Mouse (Mus musculus) kidney, adult 9 months (tissue): ENCODE results near the gene Nmi.

Experiments used
- DNase-seq: peaks from one replicate; pipeline ENCODE4 v3.0.0; 2022

Gene Nmi

GRCm38 (mm10) chr2:51938750-51939149 is 34.5 kb downstream of the Nmi start:
- no peak for DNase-seq

DNA sequence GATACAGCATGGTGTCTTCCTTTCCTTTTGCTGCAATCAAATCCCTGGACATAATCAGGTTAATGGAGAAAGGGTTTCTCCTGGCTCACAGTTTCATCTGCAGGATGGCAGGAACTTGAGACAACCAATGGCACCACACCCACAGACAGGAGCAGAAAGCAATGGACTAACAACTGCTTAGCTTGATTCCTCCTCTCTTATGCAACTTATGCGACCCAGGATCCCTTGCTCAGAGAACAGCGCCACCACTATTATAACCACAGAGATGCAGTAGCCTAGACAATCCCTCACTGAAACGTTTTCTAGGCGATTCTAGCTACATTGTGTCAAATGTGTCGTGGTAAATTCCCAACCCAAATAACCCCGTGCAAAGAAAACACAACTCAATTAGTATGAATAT is 36.3 kb downstream of the Nmi start:
- no peak for DNase-seq

GRCm38 (mm10) chr2:51936585-51936984 is 36.7 kb downstream of the Nmi start:
- DNase-seq: no peak

DNA sequence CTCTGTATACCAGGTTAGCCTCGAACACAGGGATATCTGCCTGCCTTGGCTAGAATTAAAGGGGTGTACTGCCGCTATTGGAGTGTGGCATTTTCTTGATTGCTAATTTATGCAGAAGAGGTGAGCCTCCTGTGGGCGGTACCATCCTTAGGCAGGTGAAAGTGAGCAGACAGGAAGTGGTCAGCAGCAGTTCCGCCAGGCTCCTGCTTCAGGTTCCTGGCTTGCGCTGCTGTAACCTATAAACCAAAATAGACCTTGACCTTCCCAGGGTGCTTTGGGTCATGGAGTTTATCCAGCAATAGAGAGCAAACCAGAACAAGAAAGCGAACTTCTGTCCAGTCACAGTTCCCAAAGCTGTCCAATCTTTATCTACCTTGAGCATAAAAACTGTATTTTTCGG is 37.4 kb downstream of the Nmi start:
- DNase-seq: peak; percentile 16

DNA sequence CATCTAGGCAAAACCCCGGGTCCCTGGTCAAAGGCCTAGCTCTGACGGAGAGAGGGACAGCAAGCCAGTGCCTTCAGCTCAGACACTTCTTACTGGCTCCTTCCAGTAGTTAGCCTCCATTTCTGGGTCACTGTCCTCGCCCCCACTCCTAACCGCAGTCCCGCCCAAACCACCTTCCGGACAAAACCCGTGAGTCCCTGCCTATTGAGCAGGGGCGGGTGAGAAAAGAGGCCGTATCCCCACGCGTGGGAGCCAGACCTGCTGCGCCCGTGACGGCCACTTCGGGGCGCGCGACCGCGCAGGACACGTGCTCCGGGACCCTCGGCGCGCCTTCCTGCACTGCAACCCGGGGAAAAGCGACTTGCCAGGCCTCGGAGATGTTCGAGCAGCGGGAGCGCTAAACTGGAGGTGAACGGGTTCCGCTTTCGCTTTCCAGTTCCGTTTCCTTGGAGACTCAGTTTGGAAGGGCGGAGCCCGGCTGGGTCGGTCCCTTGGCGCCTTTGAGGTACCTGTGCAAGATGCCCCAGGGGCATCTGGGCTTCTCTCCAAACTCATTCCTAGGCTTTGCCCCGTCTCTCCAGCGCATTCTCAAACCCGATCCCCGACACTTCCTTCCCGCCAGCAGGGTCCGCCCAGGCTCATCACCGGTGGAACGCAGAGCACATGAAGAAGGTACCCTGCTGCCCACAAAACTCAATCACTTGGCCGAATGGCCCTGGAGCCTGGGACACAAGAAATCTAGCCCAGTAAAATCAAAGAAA is 38.5 kb downstream of the Nmi start, which contains the start of gene Rbm43:
Gene Rbm43 (minus strand): TSS at position 590 of the 761 bp plus-strand sequence.
- DNase-seq: peak; percentile 75

DNA sequence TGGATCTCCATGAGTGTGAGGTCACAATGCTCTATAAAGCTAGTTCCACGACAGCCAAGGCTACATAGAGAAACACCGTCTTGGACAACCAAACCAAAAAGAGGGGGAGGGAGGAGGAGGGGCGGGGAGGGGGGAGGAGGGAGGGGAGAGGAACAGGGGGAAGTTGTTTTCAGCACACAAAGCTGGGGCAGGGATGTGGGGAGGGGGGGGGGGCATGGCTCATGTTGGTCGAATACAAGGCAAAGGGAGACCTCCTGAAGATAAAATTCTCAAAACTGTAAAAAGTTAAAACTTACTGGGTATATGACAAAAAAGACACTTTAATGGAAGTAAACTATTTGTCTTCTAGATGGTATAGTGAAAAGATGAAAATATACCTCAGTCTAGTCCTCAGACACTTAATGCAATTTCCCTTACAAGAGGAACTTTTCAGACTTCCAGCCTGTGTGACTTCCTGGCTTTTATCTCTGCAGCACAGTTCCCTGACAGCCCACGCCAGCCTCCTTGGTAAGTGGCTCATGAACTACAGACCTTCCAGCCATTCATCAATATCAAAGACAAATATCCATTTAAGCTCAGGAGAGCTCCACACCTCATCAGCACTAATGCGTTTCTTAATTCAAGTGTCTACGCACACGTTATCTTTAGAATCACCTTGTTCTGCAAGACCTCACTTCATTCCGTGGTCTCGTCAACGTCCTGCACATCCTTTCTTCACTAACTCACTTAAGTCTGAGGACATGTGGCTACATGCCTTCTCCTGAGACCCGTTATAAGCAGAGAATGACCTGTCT is 39.8 kb downstream of the Nmi start:
- DNase-seq: no peak

DNA sequence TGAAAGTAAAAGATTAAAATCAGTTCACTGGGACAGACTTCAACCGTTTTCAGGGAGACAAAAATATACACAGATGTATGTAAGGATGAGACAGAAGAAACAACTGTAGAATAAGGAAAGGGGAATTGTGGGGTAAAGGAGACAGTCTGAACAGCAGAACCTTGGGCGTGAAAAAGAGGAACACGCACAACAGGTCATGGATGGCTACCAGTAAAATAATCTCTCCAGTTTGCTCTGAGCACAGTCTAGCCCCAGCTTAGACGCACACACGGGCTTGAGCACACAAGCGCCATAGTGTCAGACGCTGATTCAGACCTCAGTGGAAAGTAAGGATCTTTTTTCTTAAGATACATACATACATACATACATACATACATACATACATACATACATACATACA is 42.1 kb downstream of the Nmi start:
- DNase-seq: no peak

- peak; percentile 79 for DNase-seq
Observed at GRCm38 (mm10) chr2:51914944-51915680, 58.2 kb downstream of the Nmi start.

DNA sequence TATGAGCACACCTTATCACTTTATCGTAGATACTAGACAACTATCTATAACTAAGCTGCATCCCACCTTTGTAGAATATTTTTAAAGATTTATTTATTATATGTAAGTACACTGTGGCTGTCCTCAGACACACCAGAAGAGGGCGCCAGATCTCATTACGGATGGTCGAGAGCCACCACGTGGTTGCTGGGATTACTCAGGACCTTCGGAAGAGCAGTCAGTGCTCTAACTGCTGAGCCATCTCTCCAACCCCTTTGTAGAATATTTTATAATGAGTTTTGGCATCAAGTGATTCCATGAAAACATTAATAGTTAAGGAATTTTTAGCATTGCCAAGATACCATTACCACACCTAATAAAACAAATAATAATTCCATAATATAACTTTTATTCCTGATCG is 58.8 kb downstream of the Nmi start:
- DNase-seq: no peak

DNA sequence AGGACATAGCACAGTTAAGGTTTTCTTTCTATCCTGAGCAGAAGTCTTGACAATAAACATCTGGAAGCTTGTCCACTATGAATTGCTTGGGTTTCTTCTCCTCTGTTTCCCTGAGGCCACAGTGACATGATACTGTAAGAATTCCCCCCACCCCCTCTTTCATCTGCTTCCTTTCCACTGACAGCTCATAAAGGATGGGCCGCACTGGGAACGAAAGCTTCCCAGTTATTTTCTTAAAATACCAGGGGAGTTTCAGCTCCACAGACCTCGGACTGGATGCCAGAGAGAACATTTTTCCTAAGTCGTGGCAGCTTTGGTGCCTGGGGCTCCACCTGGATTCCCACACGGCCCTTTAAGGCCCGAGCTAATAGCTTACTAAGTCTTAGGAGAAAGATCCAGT is 60.6 kb downstream of the Nmi start:
- DNase-seq: no peak

- no peak for DNase-seq
Observed at GRCm38 (mm10) chr2:51911864-51912263, 61.4 kb downstream of the Nmi start.

GRCm38 (mm10) chr2:51907538-51908110 is 65.7 kb downstream of the Nmi start:
- no peak for DNase-seq

- no peak for DNase-seq
Observed at GRCm38 (mm10) chr2:51905637-51906036, 67.7 kb downstream of the Nmi start.
